Mouse (Mus musculus): ENCODE results near the gene Zc3h7b.

Gene Zc3h7b

DNA sequence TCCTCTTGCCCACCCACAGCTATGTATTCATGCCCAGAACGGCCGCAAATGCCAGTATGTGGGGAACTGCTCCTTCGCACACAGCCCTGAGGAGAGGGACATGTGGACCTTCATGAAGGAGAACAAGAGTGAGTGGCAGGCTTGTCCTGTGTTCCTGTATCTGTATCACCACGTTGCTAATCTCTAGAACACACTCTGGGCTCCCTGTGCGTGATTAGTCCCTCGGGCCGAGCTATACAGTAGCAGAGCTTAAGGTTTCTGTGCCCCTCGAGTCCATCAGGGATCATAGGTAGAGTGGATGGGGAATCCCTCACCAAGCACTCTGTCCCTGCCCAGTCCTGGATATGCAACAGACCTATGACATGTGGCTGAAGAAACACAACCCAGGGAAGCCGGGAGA lies 47.6 kb downstream of the Zc3h7b start:
- in situ Hi-C loops (cut with MboI, MseI), result no loop called here

DNA sequence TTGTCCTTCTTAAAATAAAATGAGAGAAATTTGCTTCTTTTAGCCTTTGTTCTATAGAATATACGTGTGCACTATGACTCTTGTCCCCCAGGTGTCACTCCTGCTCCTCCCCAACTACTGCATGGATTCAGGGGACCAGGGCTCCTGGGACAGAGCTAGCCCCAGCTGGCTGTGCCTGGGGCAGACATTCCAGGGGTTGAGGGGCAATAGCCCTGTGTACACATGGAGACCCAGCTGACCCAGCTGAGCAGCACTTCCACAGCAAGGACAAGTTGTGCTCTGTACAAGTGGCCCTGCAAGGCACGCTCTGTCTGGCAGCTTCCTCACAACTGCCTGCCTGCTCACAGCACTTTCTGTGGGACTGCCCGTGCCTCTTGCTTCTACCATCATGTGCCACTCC lies 51.4 kb downstream of the Zc3h7b start:
- in situ Hi-C loops (cut with MboI, MseI), result no loop called here

DNA sequence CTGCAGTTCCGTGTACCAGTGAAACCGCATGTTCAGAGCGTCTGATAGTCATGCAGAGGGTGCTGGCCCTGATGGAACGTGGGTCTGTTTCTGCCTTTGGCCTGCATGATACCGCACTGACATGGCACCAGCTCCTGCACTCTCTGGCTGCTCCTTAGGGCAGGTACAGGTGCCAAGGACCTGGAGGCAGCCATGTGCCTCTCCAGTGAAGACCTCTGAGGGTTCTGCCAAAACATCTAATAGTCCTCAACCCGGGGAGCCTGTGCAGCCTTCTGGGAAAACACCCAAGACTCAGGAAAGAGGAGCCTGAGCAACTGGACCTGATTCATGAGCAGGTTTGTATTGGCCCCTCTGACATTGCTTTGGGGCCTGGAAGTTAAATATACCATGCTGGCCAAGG lies 53.0 kb downstream of the Zc3h7b start:
- in situ Hi-C loops (cut with MboI, MseI), result no loop called here

DNA sequence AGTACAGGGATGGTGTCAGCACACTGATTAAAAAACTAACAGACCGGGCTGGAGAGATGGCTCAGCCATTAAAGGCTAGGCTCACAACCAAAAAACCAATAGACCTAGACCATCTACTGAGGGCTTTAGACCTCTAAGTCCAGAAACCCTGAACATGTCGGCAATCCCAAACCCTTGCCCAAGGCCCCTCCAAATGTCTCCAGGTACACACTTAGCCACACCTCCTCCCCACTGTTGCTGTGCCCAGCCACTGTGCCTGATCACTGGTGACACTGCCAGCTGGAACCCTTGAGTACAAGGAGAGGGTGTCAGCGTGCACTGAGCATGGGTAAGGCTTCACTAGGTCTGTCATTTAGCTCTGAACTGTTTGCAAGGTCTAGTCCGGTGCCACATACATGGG lies 53.6 kb downstream of the Zc3h7b start:
- in situ Hi-C loops (cut with MboI, MseI), result no loop called here

DNA sequence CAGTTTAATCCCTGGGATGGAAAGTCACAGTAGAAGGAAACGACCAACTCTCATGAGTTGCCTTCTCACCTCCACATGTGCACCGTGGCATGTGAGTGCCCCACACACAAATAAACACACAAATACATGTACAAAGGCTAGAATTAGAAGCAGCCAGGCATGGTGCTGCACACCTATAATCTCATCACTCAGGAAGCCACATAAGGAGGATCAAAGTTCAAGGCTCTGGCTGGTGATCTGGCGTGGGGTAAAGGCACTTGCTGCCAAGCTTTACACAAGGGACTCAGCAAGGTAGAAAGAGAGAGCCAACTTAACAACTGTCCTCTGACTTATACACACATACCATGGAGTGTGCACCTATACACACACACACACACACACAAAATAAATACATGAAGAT lies 55.5 kb downstream of the Zc3h7b start:
- in situ Hi-C loops (cut with MboI, MseI), result no loop called here

DNA sequence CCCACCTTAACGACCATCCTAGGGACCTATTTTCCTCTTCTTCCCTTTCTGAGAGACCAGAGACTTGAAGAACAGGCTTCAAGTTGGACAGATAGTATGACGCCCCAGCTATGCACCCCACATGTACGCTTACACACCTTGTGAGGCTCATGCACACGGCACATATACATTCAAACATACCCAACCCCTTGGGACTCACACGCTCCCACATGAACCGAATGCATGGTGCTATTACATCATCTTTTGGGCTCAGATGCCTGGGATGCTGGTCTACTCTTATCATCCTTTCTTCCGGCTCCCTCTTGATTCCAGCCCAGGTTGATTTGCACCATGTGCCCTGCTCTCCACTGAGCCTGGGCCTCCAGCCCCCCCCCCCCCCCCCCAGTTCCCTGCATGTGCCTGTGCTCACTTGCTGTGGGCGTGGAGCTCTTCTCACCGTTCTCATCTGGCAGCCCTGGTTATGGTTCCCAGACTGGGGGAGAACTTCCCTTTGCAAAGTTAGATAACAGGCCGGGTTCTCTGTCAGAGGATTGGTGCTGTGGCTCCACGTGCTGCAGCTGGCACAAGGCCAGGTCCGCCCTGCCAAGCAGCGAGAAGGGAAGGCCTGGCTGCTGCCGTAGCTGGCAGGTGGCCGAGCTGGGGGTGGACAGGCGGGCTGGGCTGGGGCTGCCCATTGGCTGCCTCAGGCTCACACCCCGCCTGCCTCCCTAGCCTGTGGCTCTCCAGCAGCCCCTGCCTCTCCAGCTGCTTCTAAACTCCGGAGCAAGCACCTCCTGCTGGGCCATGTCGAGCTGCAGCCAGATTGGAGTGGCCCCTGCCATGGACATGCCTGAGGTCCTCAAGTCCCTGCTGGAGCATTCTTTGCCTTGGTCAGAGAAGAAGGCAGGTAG lies 57.4 kb downstream of the Zc3h7b start, which contains the start of gene Tef:
Gene Tef (plus strand): TSS at position 421 of the 890 bp plus-strand sequence.
- in situ Hi-C loops (cut with MboI, MseI), result no loop called here

DNA sequence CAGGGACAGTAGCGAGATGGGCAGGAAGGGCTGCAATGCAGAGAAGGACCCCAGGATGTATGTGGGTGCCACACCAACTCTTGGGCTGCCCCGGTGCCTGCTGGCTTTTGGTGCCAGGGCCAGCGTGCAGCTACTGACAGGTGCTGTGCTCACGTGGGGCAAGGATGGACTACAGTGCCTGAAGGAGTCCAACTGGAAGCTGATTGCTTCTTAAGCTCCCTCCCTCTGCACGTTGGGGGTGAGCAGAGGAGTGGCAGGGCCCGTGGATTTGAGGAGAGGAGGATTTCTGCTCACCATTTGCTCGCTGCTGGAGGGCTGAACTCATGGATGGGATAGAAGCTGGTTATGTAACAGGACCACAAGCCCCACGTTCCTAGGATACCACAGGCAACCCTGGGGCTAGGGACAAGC lies 58.1 kb downstream of the Zc3h7b start:
- in situ Hi-C loops (cut with MboI, MseI), result no loop called here

DNA sequence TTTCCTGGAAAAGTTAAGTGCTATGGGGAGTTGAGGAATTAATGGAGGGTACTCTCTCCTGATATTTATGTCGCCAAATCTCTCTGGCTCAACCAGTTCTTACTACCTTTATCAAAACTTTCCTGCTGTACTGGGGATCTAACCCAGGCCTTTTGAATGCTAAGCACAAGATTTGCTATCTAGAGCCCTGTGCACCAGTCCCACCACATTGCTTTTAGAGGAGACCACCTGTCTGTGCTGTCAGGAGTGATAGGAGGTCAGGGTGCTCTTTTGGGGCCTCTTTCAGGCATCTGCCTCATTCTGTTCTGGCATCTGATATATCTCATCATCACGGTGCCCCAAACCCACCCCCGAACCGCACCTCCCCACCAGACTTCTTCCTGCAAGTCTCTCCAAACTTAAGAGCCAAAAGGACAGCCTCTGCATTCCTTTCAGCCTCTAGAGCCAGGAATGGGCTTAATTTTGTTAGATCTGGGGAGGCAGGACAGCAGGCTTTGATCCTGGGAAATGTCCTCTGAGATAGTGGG lies 58.6 kb downstream of the Zc3h7b start:
- in situ Hi-C loops (cut with MboI, MseI), result no loop called here

DNA sequence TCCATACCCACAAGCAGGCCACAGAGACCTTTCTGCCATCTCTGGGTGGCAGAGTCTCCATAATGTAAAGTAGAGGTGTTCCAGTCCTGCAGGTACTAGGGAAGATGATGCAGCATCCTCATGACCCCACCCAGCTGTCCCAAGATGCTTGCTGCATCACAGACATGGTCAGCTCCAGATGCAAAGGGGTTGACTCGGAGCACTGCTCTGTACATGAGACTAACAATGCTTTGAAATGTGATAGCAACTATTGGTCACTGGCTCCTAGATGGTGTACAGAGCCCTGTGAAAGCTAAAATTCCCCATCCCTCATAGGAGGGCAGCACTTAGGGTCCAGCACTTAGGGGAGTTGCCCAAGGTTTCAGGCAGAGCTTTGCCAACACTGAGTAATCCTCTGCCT lies 59.3 kb downstream of the Zc3h7b start:
- in situ Hi-C loops (cut with MboI, MseI), result no loop called here

DNA sequence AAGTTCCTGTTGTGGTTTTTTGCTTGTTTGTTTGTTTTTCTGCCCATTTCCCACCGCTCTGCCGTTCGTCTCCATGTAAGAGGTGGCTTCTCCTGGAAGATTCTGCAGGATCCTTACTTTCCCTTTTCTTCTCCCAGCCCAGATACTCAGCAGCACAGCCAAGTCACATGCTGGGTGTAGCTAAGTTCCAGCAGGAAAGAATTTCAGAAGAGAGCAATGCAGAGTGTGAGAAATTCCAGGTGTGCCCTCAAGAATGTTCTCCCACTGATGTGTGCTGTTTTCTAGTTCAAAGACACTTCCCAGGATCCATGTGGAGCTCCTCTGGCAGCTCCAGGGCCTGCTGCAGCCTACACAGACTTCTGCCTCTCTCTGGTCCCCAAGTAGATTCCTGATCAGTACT lies 60.0 kb downstream of the Zc3h7b start:
- in situ Hi-C loops (cut with MboI, MseI), result no loop called here

DNA sequence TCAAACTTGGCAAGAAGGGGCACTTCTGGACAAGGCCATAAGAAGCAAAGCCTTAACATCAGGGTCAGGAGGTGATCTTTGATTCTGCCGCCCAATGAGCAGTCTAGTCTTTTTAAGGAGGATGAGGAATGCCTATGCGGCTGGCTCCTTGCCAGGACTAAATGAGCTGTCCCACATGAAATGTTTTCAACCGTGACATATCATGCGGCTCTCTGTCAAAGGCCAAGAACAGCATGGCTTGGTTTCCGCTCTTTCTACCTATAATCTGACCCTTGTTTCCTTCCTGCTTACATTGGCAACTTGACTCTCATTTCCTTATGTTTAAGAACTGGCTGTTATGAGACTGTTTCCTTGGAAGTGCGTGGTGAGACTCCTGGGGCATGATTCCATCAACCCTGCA lies 60.8 kb downstream of the Zc3h7b start:
- in situ Hi-C loops (cut with MboI, MseI), result no loop called here

DNA sequence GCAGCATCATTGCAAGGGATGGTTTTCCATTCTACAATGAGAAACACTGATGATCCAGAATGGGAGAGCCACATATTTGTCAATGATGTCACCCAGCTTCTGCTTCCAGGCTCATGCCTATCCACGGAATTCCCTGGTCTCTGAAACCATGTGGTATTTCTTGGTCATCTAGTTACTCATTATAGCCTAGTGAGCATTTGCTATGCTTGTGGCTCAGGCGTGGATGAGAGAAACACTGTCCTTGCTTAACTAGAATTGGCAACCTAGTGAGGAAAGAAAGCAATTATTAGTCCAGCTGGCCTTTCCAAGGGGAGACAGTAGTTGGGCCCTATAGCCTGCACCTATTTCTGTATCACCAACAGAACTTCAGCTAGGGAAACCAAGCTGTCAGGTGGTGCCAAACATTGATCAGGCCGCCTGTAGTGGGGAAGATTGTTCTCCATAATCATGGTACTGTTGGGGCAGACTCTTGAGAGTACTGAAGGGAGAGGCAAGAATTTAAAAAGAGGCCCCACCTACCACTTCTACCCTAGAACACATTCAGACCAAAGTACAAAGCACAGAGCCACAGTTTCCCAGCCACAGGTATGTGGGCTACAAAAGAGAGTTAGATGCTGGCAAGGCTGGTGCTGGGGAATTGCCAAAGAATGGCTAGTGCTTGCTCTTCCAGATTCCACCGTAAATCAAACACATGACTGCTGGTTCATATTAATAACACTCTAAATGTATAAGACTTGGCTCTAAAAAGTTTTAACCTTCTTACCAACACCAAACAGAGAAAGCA lies 62.0 kb downstream of the Zc3h7b start:
- in situ Hi-C loops (cut with MboI, MseI), result no loop called here

DNA sequence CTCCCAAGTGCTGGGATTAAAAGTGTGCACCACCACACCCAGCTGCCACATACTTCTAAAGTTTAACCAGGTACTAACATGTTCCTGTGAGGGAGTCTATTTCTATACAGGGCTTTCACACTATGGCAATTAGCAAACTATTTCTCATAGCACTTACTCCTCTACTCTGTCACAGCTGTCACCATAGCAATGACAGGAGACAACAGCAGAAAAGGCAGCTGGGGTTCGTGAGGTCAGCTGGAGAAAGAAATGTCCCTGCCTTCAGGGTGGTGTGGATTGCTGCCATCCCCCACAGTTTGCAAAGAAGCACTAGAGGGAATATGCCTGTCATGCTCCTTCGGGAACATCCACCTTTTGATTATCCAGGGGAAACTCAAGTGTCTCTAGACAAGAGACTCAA lies 63.9 kb downstream of the Zc3h7b start:
- in situ Hi-C loops (cut with MboI, MseI), result no loop called here

DNA sequence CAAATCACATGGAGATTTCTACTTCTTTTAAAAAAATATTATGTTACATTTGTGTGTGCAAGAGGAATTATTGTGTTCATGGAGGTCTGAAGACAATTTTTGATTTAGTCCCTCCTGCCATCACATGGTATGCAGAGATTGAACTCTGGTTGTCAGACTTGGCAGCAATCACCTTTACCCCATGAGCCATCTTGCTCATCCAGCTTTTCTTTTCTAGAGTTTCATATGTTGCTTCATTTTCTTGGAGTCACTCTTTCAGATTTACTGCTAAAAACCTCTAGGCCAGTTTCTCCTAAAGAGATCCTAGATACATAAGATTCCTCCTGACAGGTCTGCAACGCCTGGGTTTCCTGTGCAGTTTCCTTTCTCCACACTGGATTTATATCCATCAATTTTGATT lies 64.7 kb downstream of the Zc3h7b start:
- in situ Hi-C loops (cut with MboI, MseI), result no loop called here

DNA sequence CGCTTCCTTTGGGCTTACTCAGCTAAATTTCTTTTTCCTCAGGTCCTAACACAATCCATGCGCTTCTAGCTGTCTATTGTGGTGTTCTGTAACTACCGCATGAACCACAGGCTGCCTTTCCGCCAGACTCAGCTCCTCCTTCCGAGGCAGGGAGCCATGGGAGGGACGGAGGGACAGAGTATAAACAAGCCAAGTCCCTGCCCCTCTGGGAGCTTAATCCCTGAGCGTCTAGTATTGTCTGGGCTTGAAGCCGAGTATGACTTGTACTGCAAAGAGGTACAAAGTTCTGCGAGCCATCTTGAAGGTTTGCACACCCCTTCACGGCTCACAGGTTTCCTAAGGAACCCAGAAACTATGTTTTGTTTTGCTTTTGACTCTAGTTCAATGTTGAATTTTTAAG lies 65.3 kb downstream of the Zc3h7b start:
- in situ Hi-C loops (cut with MboI, MseI), result no loop called here

DNA sequence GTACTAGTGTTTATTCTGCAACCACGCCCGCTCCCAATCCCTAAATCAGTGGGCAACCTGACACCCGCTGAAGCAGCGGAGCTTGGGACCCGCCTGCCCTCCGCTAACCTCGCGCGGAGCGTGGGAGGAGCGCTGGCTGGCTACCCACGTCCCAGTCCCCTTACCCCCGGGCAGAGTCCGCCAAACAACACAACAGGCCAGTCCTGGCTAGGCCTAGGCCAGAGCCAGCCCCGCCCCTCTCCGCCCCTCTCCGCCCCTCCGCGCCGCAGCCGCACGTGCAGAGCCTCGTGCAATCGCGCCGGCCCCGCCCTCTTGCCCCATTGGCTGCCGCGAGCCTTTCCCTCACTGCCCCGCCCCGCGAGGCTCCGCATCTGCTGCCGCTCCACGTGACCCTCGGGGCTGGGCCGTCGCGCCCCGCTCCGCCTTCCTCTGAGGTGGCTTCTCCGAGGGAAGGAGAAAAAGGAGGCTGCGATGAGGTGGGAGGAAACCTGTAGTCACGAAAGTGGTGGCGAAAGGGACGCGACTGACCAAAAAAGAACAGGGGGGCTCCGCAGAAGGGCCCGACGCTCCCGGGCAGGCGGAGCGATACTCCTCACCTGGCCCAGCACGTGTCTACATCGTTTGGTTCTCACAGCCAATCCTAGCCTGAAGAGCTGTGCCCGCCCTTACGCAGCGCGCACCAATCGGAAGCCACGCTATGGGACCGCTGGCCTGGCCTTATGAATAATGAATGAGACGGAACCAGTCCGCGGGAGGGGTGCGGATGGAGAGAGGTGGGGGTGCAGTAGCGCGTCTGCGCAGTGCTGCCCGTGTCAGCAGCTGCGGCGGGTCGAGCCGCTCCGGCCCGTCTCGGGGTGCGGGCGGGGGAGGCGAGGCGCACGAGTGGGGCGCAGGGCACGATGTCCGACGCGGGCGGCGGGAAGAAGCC lies 66.1 kb downstream of the Zc3h7b start:
- in situ Hi-C loops (cut with MboI, MseI), result no loop called here

DNA sequence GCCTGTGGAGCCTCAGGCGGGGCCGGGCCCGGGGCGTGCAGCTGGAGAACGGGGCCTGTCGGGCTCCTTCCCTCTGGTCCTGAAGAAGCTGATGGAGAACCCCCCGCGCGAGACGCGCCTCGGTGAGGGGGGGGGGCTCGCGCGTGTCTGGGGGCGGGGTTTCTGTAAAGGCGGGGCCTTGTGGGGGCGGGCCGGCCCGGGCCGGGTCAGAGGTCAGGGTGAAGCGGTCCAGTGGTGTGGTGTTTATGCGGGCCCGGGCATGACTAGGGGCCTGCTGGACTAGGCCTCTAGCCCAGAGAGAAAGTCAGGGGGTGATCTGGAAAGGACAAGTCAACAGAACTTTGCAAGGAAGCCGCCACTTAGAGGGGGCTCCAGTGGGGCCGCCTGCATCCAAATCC lies 66.7 kb downstream of the Zc3h7b start:
- in situ Hi-C loops (cut with MboI, MseI), result no loop called here

DNA sequence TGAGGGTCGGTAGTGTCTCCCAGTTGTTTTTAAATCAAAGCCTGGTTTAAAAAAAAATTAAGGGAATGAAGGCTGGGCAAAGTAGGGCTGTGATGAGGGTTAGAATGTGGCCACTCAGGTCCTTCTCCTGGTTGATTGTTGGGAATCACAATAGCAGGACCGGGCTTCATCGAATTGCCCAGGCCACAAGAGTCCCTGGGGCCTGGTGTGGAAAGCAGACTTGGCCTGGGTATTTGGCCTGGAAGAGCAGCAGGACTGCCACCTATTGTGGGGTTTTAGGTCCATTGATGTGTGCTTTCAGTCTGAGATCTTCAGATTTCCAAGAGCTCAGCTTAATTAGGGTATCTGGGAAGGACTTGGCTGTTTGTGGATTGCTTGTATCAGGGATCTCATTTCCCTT lies 67.4 kb downstream of the Zc3h7b start:
- in situ Hi-C loops (cut with MboI, MseI), result no loop called here

DNA sequence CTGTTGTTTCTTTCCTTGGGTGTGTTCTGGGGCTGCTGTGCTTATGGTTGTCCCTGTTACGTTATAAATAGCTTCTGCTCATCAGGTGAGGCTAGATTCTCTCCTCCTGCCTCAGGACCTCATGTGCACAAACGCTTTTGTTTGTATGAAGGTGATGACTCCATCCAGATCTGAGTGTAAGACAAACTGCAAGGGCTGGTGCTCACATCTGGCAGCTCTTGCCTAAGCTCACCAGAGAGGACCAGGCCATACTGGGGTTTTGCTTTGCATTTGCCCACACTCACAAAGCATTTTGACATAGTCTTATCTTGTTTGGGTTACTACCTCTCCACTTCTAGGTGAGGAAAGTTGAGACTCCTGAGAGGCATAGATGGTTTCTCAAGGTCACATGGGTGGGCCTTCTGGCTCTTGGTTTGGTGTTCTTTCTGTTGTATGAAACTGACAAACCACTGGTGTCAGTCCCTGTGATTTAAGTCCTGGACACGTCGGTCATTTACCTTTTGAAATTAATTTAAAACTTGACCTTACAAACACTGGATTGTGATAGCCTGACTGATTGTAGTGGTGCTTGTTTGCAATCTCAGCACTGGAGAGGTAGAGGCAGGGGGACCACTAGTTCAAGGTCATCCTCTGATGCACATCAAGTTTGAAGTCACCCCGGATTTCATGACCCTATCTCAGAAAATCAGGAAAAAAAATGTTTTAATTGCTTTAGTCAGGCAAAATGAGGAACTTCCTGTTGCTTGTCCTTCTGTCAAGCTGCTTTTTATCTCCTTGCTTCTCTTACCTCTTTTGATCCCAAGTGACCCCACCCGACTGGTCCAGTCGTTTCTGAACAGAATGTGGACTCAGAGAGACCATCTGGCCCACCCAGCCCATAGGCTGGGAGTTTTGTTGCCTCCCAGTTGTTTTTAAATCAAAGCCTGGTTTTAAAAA lies 68.1 kb downstream of the Zc3h7b start:
- in situ Hi-C loops (cut with MboI, MseI), result no loop called here

DNA sequence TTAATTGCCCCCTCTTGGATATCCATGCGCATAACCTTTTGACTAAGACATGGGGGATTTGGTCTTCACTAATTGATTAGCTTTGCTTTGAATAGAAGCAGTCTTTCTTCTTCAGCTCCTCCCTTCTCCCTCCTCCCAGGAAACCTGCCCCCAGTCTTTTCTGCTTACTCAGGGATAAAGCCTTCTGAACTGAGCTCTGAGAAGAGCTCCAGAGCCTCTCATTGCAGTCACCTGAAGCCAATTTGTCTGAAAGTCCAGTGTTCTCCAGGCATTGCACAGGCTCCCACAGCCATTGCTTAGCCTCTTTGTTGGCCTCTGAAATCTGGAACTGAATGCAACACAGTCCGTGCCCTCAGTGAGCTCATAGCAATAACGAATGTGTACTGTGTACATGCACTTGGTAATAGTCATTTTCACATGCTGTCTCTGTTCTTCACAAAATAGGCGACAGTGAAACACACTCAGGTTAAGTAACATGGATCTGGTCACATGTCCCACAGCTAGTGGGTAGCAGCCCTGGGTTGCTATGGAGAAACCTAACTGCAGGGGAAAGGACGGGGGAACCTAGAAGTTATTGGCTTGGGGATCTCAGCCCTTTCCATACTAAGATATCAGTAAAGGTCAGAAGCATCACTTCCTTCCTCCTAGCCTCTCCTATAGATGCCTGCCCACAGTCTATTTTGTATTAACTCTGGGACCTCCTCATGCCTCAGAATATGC lies 69.3 kb downstream of the Zc3h7b start:
- in situ Hi-C loops (cut with MboI, MseI), result no loop called here
